Mouse (Mus musculus) activated CD4-positive, CD25-positive, alpha-beta regulatory T cell, adult 4 months (primary cell): ENCODE measurements around the gene Btbd35f30. TPM values are rescaled to one million over a fixed set of nuclear protein-coding genes. Genes with fewer than 3 reads are reported as not detected.
"Not testable (repeated sequence)": the region's sequence is repeated elsewhere in the genome, so short reads cannot be mapped to it uniquely, and the experiment has no call there.

Experiments used
- ATAC-seq: one replicate; pipeline ENCODE4 v1.8.0; 2017
- polyA plus RNA-seq, 2 experiments: library from polyadenylated mRNA; unstranded; fragments of 100-300 nt; shearing (Covaris generic); gene quantifications; one replicate each; pipeline ENCODE4 v1.2.1; 2017

Btbd35f30 gene
- not detected for polyA plus RNA-seq

DNA sequence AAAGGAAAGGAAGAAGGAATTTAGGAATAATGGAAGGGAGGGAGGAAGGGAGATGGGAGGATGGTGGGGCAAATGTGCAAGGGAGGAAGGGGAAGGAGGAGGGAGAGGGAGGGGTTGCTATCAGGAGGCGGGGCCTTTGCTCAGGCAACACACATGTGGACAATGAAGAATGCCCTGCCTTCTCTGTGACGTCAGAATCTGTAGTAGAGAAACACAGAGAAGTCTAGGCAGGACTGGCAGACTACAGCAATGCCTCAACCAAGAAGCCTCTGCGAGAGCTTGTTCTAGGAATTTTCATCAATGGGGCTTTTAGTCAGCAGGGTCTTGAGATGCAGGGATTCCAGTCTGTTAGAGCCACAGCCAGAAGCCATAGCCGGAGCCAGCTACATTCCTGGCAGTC is at the start of gene Btbd35f30:
TSS of gene Btbd35f30 (plus strand) at position 301 of the 400 bp plus-strand sequence.
- not testable (repeated sequence) for ATAC-seq

DNA sequence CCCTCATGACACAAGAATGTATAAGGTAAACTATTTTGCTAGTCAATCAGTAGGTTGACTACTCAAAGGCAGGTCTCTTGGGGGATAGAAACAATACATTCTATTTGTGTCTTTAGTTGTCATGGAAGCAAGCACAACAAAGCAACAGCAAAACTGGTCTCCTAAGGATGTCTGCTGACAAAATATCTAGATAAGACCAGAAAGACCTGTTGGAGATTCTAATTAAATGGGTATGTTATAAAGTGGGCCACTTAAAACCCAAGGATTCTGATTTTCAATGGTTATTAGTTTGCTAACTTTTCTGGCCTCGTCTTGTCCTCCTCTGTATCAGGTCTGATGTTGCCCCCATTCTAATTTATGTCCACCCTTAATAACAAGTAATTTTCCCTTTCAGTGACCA is 47.0 kb downstream of the Btbd35f30 start, which contains the start of gene Gm21789:
TSS of gene Gm21789 (plus strand) at position 301 of the 400 bp plus-strand sequence.
- ATAC-seq, result not testable (repeated sequence)

Other genes starting within 250 kb of the Btbd35f30 start
- gene Gm5926, start 243.9 kb upstream of the Btbd35f30 start, polyA plus RNA-seq, result not detected
- gene Btbd35f21, start 168.5 kb upstream of the Btbd35f30 start, polyA plus RNA-seq, result not detected
- gene Gm21789, start 47.1 kb downstream of the Btbd35f30 start, polyA plus RNA-seq, result not detected
- gene Btbd35f5, start 79.3 kb downstream of the Btbd35f30 start, polyA plus RNA-seq, result not detected